Mouse (Mus musculus): ENCODE measurements around the gene Trappc5. TPM values are rescaled to one million over a fixed set of nuclear protein-coding genes. Genes with fewer than 3 reads are reported as not detected.
A peak's percentile ranks its signal among the peaks of the same experiment; 100 is the strongest.

Trappc5 gene
- total and polyA plus RNA-seq, 2 experiments from 2014 or later: 53.3 to 55.8 TPM

DNA sequence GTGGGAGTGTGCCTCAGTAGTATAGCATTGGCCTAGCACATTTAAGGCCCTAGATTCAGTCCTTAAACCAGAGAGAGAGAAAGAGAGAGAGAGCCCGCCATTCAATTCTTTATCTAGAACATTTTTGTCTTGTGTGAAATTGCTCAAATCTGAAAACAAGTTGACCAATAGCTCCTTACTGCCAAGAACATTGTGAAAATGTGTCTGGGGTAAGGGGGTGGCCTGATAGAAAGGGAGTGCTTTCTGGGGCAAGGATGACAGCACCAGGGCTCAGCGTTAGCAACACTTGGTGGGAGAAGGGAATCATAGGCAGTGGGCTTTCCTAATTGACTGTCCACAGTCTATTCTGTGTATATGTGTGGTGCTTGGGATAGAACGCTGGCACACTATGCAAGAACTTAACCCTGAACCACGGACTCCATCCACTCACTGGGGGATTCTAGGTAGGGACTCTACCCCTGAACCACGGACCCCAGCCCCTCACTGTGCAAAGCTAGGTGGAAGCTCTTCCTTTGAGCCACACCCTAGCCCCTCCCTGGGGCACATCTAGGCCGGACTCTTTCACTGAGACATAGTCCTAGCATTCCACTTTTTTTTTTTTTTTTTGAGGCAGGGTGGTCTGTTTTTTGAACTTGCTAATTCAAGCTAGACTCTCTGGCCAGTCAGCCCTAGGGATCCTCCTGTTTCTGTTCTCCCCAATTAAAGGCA lies 29.1 kb upstream of the Trappc5 start:
- TF ChIP-seq CTCF (IDR thresholded peaks at IDR 0.05; ENCODE audit: low read depth): no peak
- Histone ChIP-seq H3K9ac (replicated peaks; ENCODE audit: low read length) (no peak overlapping the region), H3K36me3 (ENCODE audit: insufficient read depth, low read length) (no peaks in the 10 kb centered on the region)

GRCm38 (mm10) chr8:3647561-3647960 lies 28.5 kb upstream of the Trappc5 start:
- no peak overlapping the region for H3K27ac ChIP-seq
- no peaks in the 10 kb centered on the region for H3K36me3 ChIP-seq (ENCODE audit: insufficient read depth, low read length)
- H3K27me3 ChIP-seq (ENCODE audit: insufficient read depth, low read length): no peaks in the 10 kb centered on the region
- ATAC-seq: no peak
- H3K4me2 ChIP-seq (ENCODE audit: low read depth, low read length): no peak overlapping the region
- H3K4me1 ChIP-seq (ENCODE audit: insufficient read depth, low read length): no peaks in the 10 kb centered on the region
- 76% methylated on average over 4 of the region's 4 CpGs for WGBS
- H3K4me3 ChIP-seq (ENCODE audit: low read length): no peak overlapping the region
- TF ChIP-seq CTCF (IDR thresholded peaks at IDR 0.05; ENCODE audit: low read depth): no peak
- no peak overlapping the region for H3K9ac ChIP-seq (replicated peaks; ENCODE audit: low read length)
- no peaks in the 10 kb centered on the region for H3K9me3 ChIP-seq (ENCODE audit: low read length)
- DNase-seq (ENCODE audit: low spot score): no peak

More for the DNA sequence above, 29.1 kb upstream of the Trappc5 start:
- H3K27ac ChIP-seq: no peak overlapping the region
- no peak overlapping the region for H3K4me3 ChIP-seq (ENCODE audit: low read length)
- no peaks in the 10 kb centered on the region for H3K9me3 ChIP-seq (ENCODE audit: low read length)
- no peaks in the 10 kb centered on the region for H3K27me3 ChIP-seq (ENCODE audit: insufficient read depth, low read length)
- 84% methylated on average over 6 of the region's 6 CpGs for WGBS
- no peaks in the 10 kb centered on the region for H3K4me1 ChIP-seq (ENCODE audit: insufficient read depth, low read length)
- no peak for DNase-seq (ENCODE audit: low spot score)
- no peak for ATAC-seq
- no peak overlapping the region for H3K4me2 ChIP-seq (ENCODE audit: low read depth, low read length)

DNA sequence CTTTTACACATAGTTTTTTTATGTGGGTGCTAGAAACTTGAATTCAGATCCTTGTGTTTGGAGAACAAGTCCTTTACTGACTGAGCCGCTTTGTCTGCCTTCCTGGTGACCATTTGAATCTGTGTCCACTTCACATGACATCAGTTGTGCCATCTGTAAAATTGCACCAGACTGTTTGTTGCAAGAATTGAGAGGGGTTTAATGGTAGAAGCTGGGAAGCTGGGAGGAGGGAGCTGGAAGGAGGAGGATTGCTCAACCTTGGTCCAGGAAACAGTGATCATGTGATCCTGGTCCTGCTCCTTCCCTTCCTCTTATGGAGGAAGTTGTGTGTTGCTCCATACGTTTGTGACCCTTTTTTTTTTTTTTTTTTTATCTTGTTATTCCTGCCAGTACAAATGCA lies 27.8 kb upstream of the Trappc5 start:
- no peak overlapping the region for H3K4me3 ChIP-seq (ENCODE audit: low read length)
- no peak overlapping the region for H3K27ac ChIP-seq
- no peaks in the 10 kb centered on the region for H3K36me3 ChIP-seq (ENCODE audit: insufficient read depth, low read length)
- H3K9me3 ChIP-seq (ENCODE audit: low read length): no peaks in the 10 kb centered on the region
- 75% methylated on average over 2 of the region's 2 CpGs for WGBS
- H3K4me1 ChIP-seq (ENCODE audit: insufficient read depth, low read length): no peaks in the 10 kb centered on the region
- no peak for TF ChIP-seq CTCF (IDR thresholded peaks at IDR 0.05; ENCODE audit: low read depth)
- no peaks in the 10 kb centered on the region for H3K27me3 ChIP-seq (ENCODE audit: insufficient read depth, low read length)
- no peak for DNase-seq (ENCODE audit: low spot score)
- no peak overlapping the region for H3K9ac ChIP-seq (replicated peaks; ENCODE audit: low read length)
- no peak overlapping the region for H3K4me2 ChIP-seq (ENCODE audit: low read depth, low read length)
- ATAC-seq: no peak

- Histone ChIP-seq H3K9ac (replicated peaks; ENCODE audit: low read length) (no peak overlapping the region), H3K4me1 (ENCODE audit: insufficient read depth, low read length) (no peaks in the 10 kb centered on the region), H3K36me3 (ENCODE audit: insufficient read depth, low read length) (no peaks in the 10 kb centered on the region), H3K4me3 (ENCODE audit: low read length) (no peak overlapping the region), H3K4me2 (ENCODE audit: low read depth, low read length) (no peak overlapping the region), H3K27me3 (ENCODE audit: insufficient read depth, low read length) (no peaks in the 10 kb centered on the region), H3K27ac (no peak overlapping the region), H3K9me3 (ENCODE audit: low read length) (no peaks in the 10 kb centered on the region)
- no peak for DNase-seq (ENCODE audit: low spot score)
- no peak for ATAC-seq
- no peak for TF ChIP-seq CTCF (IDR thresholded peaks at IDR 0.05; ENCODE audit: low read depth)
- 39% methylated on average over 1 of the region's 1 CpGs for WGBS
Measured at GRCm38 (mm10) chr8:3648990-3649389, 27.1 kb upstream of the Trappc5 start.

DNA sequence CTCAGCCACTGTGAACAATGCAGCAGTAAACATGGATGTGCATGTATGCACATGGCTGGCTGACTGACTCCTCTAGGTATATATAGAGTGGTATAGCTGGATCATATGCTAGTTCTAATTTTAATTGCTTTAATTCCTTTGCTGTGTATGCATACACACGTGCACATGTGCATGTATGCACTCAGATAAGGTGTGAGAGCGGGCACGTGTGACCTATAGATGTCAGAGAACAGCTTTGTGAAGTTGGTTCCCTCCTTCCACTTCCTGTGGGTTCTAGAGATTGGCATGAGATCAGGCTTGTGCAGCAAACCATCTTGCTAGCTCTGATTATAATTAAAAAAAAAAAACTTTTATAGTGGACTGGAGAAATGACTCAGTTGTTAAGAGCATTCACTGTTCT lies 23.3 kb upstream of the Trappc5 start:
- Histone ChIP-seq H3K36me3 (ENCODE audit: insufficient read depth, low read length) (no peaks in the 10 kb centered on the region), H3K4me2 (ENCODE audit: low read depth, low read length) (no peak overlapping the region), H3K9me3 (ENCODE audit: low read length) (no peaks in the 10 kb centered on the region), H3K9ac (replicated peaks; ENCODE audit: low read length) (no peak overlapping the region), H3K4me1 (ENCODE audit: insufficient read depth, low read length) (no peaks in the 10 kb centered on the region), H3K27me3 (ENCODE audit: insufficient read depth, low read length) (no peaks in the 10 kb centered on the region), H3K4me3 (ENCODE audit: low read length) (no peak overlapping the region), H3K27ac (no peak overlapping the region)
- DNase-seq (ENCODE audit: low spot score): no peak
- no peak for TF ChIP-seq CTCF (IDR thresholded peaks at IDR 0.05; ENCODE audit: low read depth)
- 61% methylated on average over 3 of the region's 3 CpGs for WGBS
- ATAC-seq: no peak

GRCm38 (mm10) chr8:3654726-3655508 lies 21.2 kb upstream of the Trappc5 start:
- no peaks in the 10 kb centered on the region for H3K9me3 ChIP-seq (ENCODE audit: low read length)
- no peak for DNase-seq (ENCODE audit: low spot score)
- H3K9ac ChIP-seq (replicated peaks; ENCODE audit: low read length): no peak overlapping the region
- H3K27me3 ChIP-seq (ENCODE audit: insufficient read depth, low read length): no peaks in the 10 kb centered on the region
- no peak overlapping the region for H3K4me2 ChIP-seq (ENCODE audit: low read depth, low read length)
- no peaks in the 10 kb centered on the region for H3K4me1 ChIP-seq (ENCODE audit: insufficient read depth, low read length)
- no peak overlapping the region for H3K27ac ChIP-seq
- no peaks in the 10 kb centered on the region for H3K36me3 ChIP-seq (ENCODE audit: insufficient read depth, low read length)
- TF ChIP-seq CTCF (IDR thresholded peaks at IDR 0.05; ENCODE audit: low read depth): no peak
- ATAC-seq: peak; percentile 30; the same call in 1 of the 2 replicates
- WGBS: 76% methylated on average over 11 of the region's 11 CpGs
- H3K4me3 ChIP-seq (ENCODE audit: low read length): no peak overlapping the region

GRCm38 (mm10) chr8:3655526-3655925 lies 20.6 kb upstream of the Trappc5 start, which contains the start of gene Retn:
Gene Retn (plus strand): TSS chr8:3655770.
- no peak for ATAC-seq
- H3K4me1 ChIP-seq (ENCODE audit: insufficient read depth, low read length): no peaks in the 10 kb centered on the region
- no peak for TF ChIP-seq CTCF (IDR thresholded peaks at IDR 0.05; ENCODE audit: low read depth)

More at GRCm38 (mm10) chr8:3655526-3655925, 20.6 kb upstream of the Trappc5 start, which contains the start of gene Retn:
- H3K9ac ChIP-seq (replicated peaks; ENCODE audit: low read length): no peak within 1 kb of the TSS
- WGBS: 83% methylated on average over 3 of the region's 3 CpGs
- H3K27me3 ChIP-seq (ENCODE audit: insufficient read depth, low read length): no peaks in the 10 kb centered on the region
- H3K4me3 ChIP-seq (ENCODE audit: low read length): no peak within 1 kb of the TSS
- no peaks in the 10 kb centered on the region for H3K9me3 ChIP-seq (ENCODE audit: low read length)
- no peak within 1 kb of the TSS for H3K27ac ChIP-seq
- no peak for DNase-seq (ENCODE audit: low spot score)
- no peaks in the 10 kb centered on the region for H3K36me3 ChIP-seq (ENCODE audit: insufficient read depth, low read length)
- no peak within 1 kb of the TSS for H3K4me2 ChIP-seq (ENCODE audit: low read depth, low read length)

Data from hindbrain, postnatal 0 days (tissue).